Mouse (Mus musculus) telencephalon, adult 2 months (tissue): ENCODE results near the gene Pdia6.

ENCODE experiments used
- DNase-seq: peaks from one replicate; pipeline ENCODE4 v3.0.0-alpha.2; 2011; ENCODE audit warnings: low read depth, low spot score

Gene Pdia6

GRCm38 (mm10) chr12:17263881-17264280, 2.5 kb upstream of the Pdia6 start:
- no peak for DNase-seq

- DNase-seq, result no peak
Observed at GRCm38 (mm10) chr12:17264826-17265225, 1.5 kb upstream of the Pdia6 start.

DNA sequence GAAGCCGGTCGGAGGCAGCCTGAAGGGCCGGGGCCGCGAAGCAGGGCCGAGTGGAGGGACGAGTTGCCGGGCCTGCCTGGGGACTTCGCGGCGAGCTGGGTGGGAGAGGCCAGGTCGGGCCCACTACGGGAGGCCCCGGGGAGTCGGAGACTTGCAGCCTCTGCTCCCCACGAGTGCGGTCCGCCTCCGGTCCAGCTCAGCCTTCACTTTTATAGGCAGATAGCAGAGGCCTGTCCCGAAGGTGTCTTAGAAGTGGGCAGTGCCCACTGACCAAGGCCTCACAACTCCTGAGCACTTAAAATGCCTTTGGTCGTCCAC, 287 bp downstream of the Pdia6 start:
- DNase-seq, result no peak

DNA sequence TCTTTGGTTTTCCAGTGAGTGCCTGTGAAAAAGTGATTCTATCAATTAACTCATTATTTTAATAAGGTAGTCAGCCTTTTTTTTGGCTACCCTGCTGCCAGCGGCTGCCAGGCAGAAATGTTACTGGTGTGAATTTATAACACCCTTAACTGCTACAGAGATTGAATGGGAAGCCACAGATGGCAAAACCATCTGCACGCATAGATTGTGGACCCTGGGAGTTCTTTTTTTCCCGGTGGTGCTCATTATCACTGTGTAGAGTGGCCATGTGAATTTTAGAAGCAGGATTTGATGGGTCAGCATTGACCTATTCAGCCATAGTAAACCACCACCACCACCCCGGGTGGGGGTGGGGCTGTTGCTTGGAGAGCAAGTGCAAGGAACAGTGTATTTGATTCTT, 971 bp downstream of the Pdia6 start:
- DNase-seq, result peak; percentile 57

- no peak for DNase-seq
Observed at GRCm38 (mm10) chr12:17271272-17271671, 4.9 kb downstream of the Pdia6 start.

- no peak for DNase-seq
Observed at GRCm38 (mm10) chr12:17273841-17274240, 7.5 kb downstream of the Pdia6 start.

DNA sequence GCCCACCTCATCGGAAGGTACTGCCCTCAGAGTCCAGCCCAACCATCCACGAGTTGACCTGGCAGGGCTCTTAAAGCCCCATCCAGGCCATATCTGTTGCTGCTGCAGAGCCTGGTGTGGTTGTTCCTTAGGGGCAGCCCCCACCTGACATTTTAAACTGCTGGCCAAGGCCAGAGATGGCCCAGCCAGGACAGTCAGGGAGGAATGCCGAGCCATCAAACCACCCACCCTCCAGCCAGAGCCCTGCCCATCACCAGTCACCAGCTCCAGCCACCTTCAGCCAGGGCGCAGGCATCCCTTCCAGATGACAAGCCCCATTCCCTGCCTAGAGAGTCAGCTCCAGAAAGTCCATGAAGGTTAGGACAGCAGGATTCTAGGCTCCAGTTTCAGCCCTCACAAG, 22.2 kb downstream of the Pdia6 start:
- no peak for DNase-seq

GRCm38 (mm10) chr12:17289060-17289459, 22.7 kb downstream of the Pdia6 start:
- no peak for DNase-seq

GRCm38 (mm10) chr12:17289913-17290312, 23.6 kb downstream of the Pdia6 start:
- DNase-seq, result no peak

- no peak for DNase-seq
Observed at GRCm38 (mm10) chr12:17290569-17290968, 24.2 kb downstream of the Pdia6 start.

DNA sequence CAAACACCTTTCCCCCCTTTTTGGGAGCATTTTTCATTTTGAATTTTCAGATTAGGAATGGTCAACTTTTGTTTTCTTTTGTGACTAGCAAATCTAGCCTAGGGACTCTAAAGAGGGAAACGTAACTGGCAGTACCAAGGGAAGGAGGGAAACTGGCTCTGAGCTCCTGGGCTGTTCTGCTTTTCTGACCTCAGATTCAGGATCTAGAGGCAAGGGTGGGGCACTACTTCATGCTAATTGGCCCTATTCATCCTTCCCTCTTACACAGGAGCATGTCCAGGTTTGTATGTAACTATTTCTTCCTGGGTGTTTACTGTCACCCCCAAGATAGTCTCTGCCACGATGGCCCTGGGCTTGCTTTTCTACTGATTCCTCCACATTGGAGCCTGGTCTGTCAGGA, 30.6 kb downstream of the Pdia6 start:
- no peak for DNase-seq

DNA sequence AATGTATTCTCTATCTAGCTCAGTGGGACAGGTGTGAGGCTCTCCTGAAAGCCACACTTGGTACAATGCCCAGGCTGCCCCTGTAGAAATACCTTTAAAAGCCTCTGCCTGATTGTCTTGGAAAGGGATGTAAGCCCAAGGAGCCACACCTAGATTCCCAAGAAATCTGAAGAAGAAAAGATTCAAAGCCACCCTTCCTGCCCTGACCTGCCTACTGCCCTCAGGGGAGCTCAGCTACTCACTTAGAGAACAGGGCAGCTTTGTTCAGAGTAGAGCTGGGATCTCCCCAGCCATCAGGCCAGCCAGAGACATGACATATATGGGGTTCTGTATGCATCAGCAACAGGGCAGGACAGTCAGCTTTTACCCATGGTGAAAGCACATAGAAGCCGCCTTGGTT, 33.6 kb downstream of the Pdia6 start:
- DNase-seq, result no peak

DNA sequence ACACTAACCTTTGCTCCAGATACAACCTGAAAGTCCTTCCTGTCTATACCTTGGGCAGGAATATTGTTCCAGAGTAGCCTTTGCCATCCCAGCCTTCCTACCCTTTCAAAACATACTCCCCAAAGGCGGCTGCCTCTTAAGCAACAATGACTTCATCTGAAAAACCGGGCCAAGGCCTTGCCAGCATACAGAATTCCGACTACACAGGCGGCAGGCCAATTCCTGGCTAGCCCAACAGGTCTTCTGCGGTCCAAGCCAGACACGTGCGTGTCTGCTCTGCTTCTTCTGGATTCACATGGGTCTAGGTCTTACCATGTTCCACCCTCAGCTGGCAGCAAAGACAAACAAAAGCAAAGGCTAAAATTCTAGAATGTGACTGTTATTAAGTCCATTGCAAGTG, 39.1 kb downstream of the Pdia6 start:
- DNase-seq, result no peak

DNA sequence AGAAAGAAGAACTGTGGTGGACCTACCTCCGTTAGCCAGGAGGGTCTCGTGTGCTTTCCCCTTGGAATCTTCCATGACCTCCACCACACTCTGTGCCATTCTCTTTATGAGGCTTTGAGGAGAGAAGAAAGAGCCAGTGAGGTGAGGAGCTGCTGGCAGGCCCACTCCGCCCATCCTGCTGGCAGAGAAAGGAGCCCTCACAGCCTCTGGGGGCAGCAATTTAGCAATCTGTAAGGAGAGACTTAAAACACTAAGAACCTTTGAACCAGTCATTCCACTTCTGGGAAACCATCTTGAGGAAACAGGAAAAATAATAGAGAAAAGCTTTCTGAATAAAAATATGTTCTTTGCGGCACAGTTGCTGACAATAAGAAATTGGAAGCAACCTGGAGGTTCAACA, 41.9 kb downstream of the Pdia6 start:
- no peak for DNase-seq

DNA sequence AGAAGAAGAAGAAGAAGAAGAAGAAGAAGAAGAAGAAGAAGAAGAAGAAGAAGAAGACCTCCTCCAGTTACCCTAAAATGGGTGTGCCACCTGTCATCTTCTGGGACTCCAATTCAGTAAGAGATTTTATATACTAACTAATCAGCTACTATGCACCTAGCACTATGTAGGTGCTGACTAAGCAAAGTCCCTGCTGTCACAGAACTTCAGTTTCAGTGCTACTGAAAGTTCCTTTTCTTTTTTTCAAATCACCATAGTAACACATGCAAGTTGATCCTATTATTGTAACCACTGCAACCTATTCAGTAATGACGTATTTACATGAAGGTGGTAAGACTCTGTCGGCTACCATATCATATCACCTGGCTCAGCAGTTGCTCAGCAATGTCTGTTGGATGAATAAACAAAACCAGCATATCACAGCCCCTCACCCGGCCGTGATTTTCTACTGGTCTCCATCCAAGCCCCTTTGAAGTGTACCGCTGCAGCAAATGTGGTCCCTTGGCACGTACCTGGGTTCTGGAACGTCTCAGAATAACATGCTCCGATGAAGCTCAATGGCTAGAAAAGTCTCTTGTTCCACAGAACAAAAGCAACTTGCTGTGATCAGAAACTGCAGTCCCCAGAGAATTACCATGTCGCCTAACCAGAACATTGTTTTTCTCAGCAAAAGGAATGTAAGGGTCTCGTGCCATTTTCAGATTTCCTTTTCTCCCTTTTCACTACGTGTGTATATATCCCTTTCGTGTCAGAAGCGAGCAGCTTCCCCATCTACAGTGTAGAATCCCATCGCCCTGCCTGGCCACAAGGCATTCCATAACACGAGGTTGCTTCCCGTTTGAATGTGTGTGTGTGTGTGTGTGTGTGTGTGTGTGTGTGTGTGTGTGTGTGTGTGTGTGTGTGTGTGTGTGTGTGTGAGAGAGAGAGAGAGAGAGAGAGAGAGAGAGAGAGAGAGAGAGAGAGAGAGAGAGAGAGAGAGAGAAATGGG, 44.8 kb downstream of the Pdia6 start:
- DNase-seq, result peak; percentile 3

- DNase-seq, result no peak
Observed at GRCm38 (mm10) chr12:17316096-17316495, 49.8 kb downstream of the Pdia6 start.

DNA sequence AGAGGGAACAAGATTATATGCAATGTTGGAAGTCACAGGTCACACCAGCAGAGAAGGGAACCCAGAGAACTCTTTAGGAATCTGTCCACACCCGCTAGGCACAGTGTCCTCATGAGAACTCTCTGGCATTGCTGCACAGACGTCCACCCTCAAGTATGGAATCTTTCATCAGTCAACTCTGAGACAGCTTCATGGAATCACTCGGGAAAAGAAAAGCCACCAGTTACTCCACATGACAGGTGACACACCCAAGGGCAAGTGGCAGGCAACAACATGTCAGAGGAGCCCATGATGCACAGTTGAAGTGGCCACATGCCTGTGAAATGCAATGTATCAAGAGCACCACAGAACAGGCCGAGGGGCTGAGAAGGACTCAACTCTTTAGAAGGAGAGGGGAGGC, 51.6 kb downstream of the Pdia6 start:
- DNase-seq, result no peak

DNA sequence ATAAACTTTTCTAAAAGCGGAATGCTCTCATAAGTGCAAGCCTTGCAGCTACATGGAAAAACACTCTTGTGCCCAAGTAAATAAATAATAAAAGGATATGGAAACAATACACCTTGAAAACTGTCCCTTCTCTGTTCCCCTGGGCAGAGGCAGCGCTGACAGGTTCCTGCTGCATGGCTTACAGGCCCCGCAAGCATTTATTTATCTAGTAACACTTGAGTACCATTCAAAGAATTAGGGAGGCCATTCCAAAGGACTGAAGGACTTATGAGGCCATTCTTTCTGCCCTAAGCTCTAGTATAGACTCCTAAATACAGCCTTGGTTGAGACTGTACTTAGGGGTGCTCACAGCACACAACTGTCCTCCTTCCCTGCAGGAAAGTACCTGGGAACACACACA, 52.1 kb downstream of the Pdia6 start:
- DNase-seq, result no peak

DNA sequence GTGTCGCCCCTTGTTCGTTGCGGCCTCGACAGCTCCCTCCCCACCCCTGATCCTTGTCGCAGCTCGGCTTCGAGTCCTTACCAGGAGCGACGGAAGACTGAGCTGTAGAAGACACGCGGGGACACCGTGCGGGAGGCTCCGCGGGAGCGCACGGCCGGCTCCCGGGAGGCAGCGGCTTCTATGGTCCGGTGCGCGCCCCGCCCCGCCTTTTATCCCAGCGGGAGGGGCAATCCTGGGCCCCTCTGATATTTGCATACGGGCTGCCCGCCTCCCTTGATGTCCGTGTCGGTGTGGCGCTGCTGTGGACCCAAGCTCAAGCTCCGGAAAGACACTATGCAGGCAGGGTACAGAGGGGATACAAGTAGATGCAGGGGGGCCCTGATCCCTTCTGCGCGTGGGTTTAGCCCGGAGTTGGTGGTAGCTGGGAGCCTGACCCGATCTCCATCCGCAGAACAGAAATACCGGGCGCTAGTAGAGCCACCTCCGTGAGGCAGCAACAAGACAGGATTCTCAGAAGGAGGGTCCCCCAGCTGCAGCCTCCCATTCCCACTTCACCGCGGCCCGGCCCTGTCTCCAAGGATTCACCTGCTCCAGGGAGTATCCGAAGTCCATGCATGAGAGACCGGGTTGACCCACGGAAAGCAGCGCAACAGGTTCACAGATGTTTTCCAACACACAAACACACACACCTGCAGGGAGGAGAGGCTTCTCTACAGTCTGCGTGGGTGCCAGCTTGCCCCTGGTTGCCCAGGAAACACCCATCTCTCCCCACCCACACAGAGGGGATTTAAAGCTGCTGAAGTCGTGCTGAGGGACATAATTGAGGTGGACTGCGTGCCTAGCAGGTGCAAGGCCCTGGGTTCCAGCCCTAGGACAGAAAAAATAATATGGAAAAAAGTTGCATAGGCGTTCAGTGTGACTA, 58.5 kb downstream of the Pdia6 start:
- no peak for DNase-seq

- no peak for DNase-seq
Observed at GRCm38 (mm10) chr12:17329259-17329658, 62.9 kb downstream of the Pdia6 start, which contains the start of gene Atp6v1c2. Atp6v1c2 (minus strand) TSS chr12:17329359.

DNA sequence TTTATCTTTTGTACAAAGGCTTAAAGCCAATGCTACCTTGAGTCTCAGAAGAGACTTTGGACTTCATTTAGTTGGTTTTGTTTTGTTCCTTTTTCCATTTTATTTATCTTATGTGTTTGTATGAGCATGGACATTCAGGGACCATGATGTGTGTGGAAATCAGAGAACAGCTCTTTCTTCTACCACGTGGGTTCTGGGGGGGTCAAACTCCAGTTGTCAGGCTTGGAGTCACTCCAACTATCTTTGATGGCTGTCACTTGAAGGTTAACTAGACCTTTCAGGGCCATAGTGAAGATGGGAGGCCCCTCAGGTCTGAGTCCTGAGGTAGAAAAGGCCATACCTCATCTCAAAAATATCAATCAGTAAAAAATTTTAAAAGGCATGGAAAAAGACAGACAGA, 67.1 kb downstream of the Pdia6 start:
- no peak for DNase-seq
